Mouse (Mus musculus): Measurements from ENCODE around the gene Aqp11.

DNA sequence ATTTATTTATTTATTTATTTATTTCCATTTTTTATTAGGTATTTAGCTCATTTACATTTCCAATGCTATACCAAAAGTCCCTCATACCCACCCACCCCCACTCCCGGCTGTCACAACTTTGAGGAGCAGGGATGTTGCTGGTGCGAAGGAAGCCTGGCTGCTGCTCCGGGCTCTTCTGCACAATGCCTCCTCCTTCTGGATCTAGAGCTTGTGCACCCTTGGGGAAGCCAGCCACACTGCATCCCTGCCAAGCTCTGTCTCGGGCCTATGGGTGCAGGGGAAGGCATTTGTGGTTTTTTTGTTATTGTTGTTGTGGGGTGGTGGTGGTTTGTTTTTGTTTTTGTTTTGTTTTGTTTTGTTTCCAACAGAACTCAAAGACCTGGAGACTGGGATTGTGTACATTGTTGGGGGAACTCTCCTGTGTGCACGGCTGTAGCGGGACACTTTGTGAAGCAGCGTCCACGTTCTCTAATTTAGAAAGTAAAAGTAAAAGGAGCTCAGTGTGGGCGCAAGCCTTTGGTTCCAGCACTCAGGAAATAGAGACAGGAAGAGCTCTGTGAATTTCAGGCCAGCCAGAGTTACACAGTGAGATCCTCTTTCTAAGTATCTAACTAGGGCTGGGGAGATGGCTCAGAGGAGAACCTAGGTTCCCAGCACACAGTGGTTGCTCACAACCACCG lies 10.6 kb upstream of the Aqp11 start:
- TF ChIP-seq CTCF (conservative IDR thresholded peaks at IDR 0.05; ENCODE audit: low read length) (no peak), POU5F1 (IDR thresholded peaks at IDR 0.05; ENCODE audit: borderline replicate concordance, low read length) (no peak), NANOG (IDR thresholded peaks at IDR 0.05; ENCODE audit: borderline replicate concordance, low read length) (no peak)
